Mouse (Mus musculus): ENCODE results near the gene Mettl7a3. TPM values are rescaled to one million over a fixed set of nuclear protein-coding genes. Genes with fewer than 3 reads are reported as not detected.
A peak's percentile ranks its signal among the peaks of the same experiment; 100 is the strongest.
"Not testable (repeated sequence)": the region's sequence is repeated elsewhere in the genome, so short reads cannot be mapped to it uniquely, and the experiment has no call there.

Gene Mettl7a3
- polyA plus RNA-seq, 1 experiment from 2014 or later: 0.19 TPM

- DNase-seq (ENCODE audit: low spot score) (peak; percentile 75), ATAC-seq (ENCODE audit: low FRiP score) (peak; percentile 85)
- Histone ChIP-seq H3K27ac (ENCODE audit: low read depth, low read length) (peak within 1 kb of the TSS; percentile 79), H3K36me3 (ENCODE audit: control insufficient read depth, insufficient read depth, low read length) (no peaks in the 10 kb centered on the region), H3K4me3 (ENCODE audit: low read depth, low read length) (peak within 1 kb of the TSS; percentile 47), H3K27me3 (ENCODE audit: control insufficient read depth, insufficient read depth, low read length) (no peaks in the 10 kb centered on the region), H3K9me3 (ENCODE audit: control insufficient read depth, low read length) (no peaks in the 10 kb centered on the region), H3K4me1 (replicated peaks; ENCODE audit: control insufficient read depth, insufficient read depth, low read length) (no peaks in the 10 kb centered on the region), H3K4me2 (replicated peaks; ENCODE audit: low read depth, low read length) (peak within 1 kb of the TSS; percentile 65), H3K9ac (ENCODE audit: low read depth, low read length) (peak within 1 kb of the TSS; percentile 73)
- 2% methylated on average over 24 of the region's 30 CpGs for WGBS
Observed at GRCm38 (mm10) chr15:100304019-100304991, 30.4 kb upstream of the Mettl7a3 start, which contains the start of gene Mettl7a1. TSS of gene Mettl7a1 (plus strand) at chr15:100304140.

- no peak overlapping the region for H3K27ac ChIP-seq (ENCODE audit: low read depth, low read length)
- H3K4me3 ChIP-seq (ENCODE audit: low read depth, low read length): no peak overlapping the region
- no peaks in the 10 kb centered on the region for H3K36me3 ChIP-seq (ENCODE audit: control insufficient read depth, insufficient read depth, low read length)
- no peaks in the 10 kb centered on the region for H3K9me3 ChIP-seq (ENCODE audit: control insufficient read depth, low read length)
- DNase-seq (ENCODE audit: low spot score) (no peak), ATAC-seq (ENCODE audit: low FRiP score) (no peak)
- no peaks in the 10 kb centered on the region for H3K27me3 ChIP-seq (ENCODE audit: control insufficient read depth, insufficient read depth, low read length)
- H3K9ac ChIP-seq (ENCODE audit: low read depth, low read length): no peak overlapping the region
- no peaks in the 10 kb centered on the region for H3K4me1 ChIP-seq (replicated peaks; ENCODE audit: control insufficient read depth, insufficient read depth, low read length)
- H3K4me2 ChIP-seq (replicated peaks; ENCODE audit: low read depth, low read length): no peak overlapping the region
- WGBS: 91% methylated on average over 2 of the region's 2 CpGs
Observed at GRCm38 (mm10) chr15:100306201-100306600, 28.5 kb upstream of the Mettl7a3 start.

GRCm38 (mm10) chr15:100307438-100308096, 27.2 kb upstream of the Mettl7a3 start:
- 58% methylated on average over 11 of the region's 11 CpGs for WGBS
- not testable (repeated sequence) for H3K9me3 ChIP-seq (ENCODE audit: control insufficient read depth, low read length); H3K27ac ChIP-seq (ENCODE audit: low read depth, low read length); H3K4me3 ChIP-seq (ENCODE audit: low read depth, low read length); H3K36me3 ChIP-seq (ENCODE audit: control insufficient read depth, insufficient read depth, low read length); H3K27me3 ChIP-seq (ENCODE audit: control insufficient read depth, insufficient read depth, low read length); ATAC-seq (ENCODE audit: low FRiP score); H3K4me1 ChIP-seq (replicated peaks; ENCODE audit: control insufficient read depth, insufficient read depth, low read length); H3K4me2 ChIP-seq (replicated peaks; ENCODE audit: low read depth, low read length); H3K9ac ChIP-seq (ENCODE audit: low read depth, low read length)
- DNase-seq (ENCODE audit: low spot score): peak; percentile 62

- Histone ChIP-seq H3K4me3 (ENCODE audit: low read depth, low read length) (no peak overlapping the region), H3K4me1 (replicated peaks; ENCODE audit: control insufficient read depth, insufficient read depth, low read length) (no peaks in the 10 kb centered on the region), H3K4me2 (replicated peaks; ENCODE audit: low read depth, low read length) (no peak overlapping the region), H3K9ac (ENCODE audit: low read depth, low read length) (0 out of 2 replicates have a peak overlapping the region, but pooled peaks have one; percentile 31), H3K9me3 (ENCODE audit: control insufficient read depth, low read length) (no peaks in the 10 kb centered on the region), H3K27ac (ENCODE audit: low read depth, low read length) (no peak overlapping the region), H3K36me3 (ENCODE audit: control insufficient read depth, insufficient read depth, low read length) (no peaks in the 10 kb centered on the region), H3K27me3 (ENCODE audit: control insufficient read depth, insufficient read depth, low read length) (no peaks in the 10 kb centered on the region)
- no peak for ATAC-seq (ENCODE audit: low FRiP score)
- 96% methylated on average over 2 of the region's 2 CpGs for WGBS
- DNase-seq (ENCODE audit: low spot score): no peak
Observed at GRCm38 (mm10) chr15:100312346-100312745, 22.4 kb upstream of the Mettl7a3 start.

- DNase-seq (ENCODE audit: low spot score) (no peak), ATAC-seq (ENCODE audit: low FRiP score) (no peak)
- Histone ChIP-seq H3K27me3 (ENCODE audit: control insufficient read depth, insufficient read depth, low read length) (no peaks in the 10 kb centered on the region), H3K27ac (ENCODE audit: low read depth, low read length) (no peak overlapping the region), H3K9ac (ENCODE audit: low read depth, low read length) (no peak overlapping the region), H3K36me3 (ENCODE audit: control insufficient read depth, insufficient read depth, low read length) (no peaks in the 10 kb centered on the region), H3K9me3 (ENCODE audit: control insufficient read depth, low read length) (no peaks in the 10 kb centered on the region), H3K4me2 (replicated peaks; ENCODE audit: low read depth, low read length) (no peak overlapping the region), H3K4me3 (ENCODE audit: low read depth, low read length) (no peak overlapping the region), H3K4me1 (replicated peaks; ENCODE audit: control insufficient read depth, insufficient read depth, low read length) (no peaks in the 10 kb centered on the region)
- 97% methylated on average over 5 of the region's 5 CpGs for WGBS
Observed at GRCm38 (mm10) chr15:100314448-100315145, 20.1 kb upstream of the Mettl7a3 start.

GRCm38 (mm10) chr15:100318014-100318671, 16.6 kb upstream of the Mettl7a3 start:
- ATAC-seq (ENCODE audit: low FRiP score); H3K27ac ChIP-seq (ENCODE audit: low read depth, low read length); DNase-seq (ENCODE audit: low spot score); H3K4me1 ChIP-seq (replicated peaks; ENCODE audit: control insufficient read depth, insufficient read depth, low read length); H3K4me3 ChIP-seq (ENCODE audit: low read depth, low read length); H3K9me3 ChIP-seq (ENCODE audit: control insufficient read depth, low read length); H3K9ac ChIP-seq (ENCODE audit: low read depth, low read length); H3K4me2 ChIP-seq (replicated peaks; ENCODE audit: low read depth, low read length); H3K36me3 ChIP-seq (ENCODE audit: control insufficient read depth, insufficient read depth, low read length); H3K27me3 ChIP-seq (ENCODE audit: control insufficient read depth, insufficient read depth, low read length): not testable (repeated sequence)
- 80% methylated on average over 4 of the region's 4 CpGs for WGBS

GRCm38 (mm10) chr15:100319884-100320283, 14.8 kb upstream of the Mettl7a3 start:
- no peaks in the 10 kb centered on the region for H3K9me3 ChIP-seq (ENCODE audit: control insufficient read depth, low read length)
- H3K9ac ChIP-seq (ENCODE audit: low read depth, low read length): no peak overlapping the region
- H3K4me1 ChIP-seq (replicated peaks; ENCODE audit: control insufficient read depth, insufficient read depth, low read length): no peaks in the 10 kb centered on the region
- DNase-seq (ENCODE audit: low spot score) (no peak), ATAC-seq (ENCODE audit: low FRiP score) (no peak)
- H3K27me3 ChIP-seq (ENCODE audit: control insufficient read depth, insufficient read depth, low read length): no peaks in the 10 kb centered on the region
- H3K36me3 ChIP-seq (ENCODE audit: control insufficient read depth, insufficient read depth, low read length): no peaks in the 10 kb centered on the region
- no peak overlapping the region for H3K4me3 ChIP-seq (ENCODE audit: low read depth, low read length)
- no peak overlapping the region for H3K27ac ChIP-seq (ENCODE audit: low read depth, low read length)
- no peak overlapping the region for H3K4me2 ChIP-seq (replicated peaks; ENCODE audit: low read depth, low read length)
- 84% methylated on average over 1 of the region's 1 CpGs for WGBS

- 82% methylated on average over 9 of the region's 9 CpGs for whole genome bisulfite sequencing
Observed at GRCm38 (mm10) chr15:100320295-100320905, 14.3 kb upstream of the Mettl7a3 start.

More at GRCm38 (mm10) chr15:100320295-100320905, 14.3 kb upstream of the Mettl7a3 start:
- H3K4me2 ChIP-seq (replicated peaks; ENCODE audit: low read depth, low read length): no peak overlapping the region
- no peak for ATAC-seq (ENCODE audit: low FRiP score)
- H3K27ac ChIP-seq (ENCODE audit: low read depth, low read length): no peak overlapping the region
- H3K4me3 ChIP-seq (ENCODE audit: low read depth, low read length): no peak overlapping the region
- no peaks in the 10 kb centered on the region for H3K36me3 ChIP-seq (ENCODE audit: control insufficient read depth, insufficient read depth, low read length)
- DNase-seq (ENCODE audit: low spot score): no peak
- no peaks in the 10 kb centered on the region for H3K4me1 ChIP-seq (replicated peaks; ENCODE audit: control insufficient read depth, insufficient read depth, low read length)
- H3K27me3 ChIP-seq (ENCODE audit: control insufficient read depth, insufficient read depth, low read length): no peaks in the 10 kb centered on the region
- H3K9ac ChIP-seq (ENCODE audit: low read depth, low read length): no peak overlapping the region
- H3K9me3 ChIP-seq (ENCODE audit: control insufficient read depth, low read length): no peaks in the 10 kb centered on the region

All from hindbrain, embryonic 11.5 days (tissue).